In genomic region chr14:87169151-87169550, GRCm38 (mm10) we compare ENCODE assay signal across 12 mouse cellular contexts.
"Had no signal": no experiment of that assay in that cellular context is flagged by ENCODE, and none has a peak within 500 bp of the region (broad histone marks: within the 10 kb centered on the region; RNA-seq: fewer than 3 reads in every experiment).

No protein-coding gene starts in this region.

- DNase-seq: gastrocnemius, adult 2 months; gastrocnemius, postnatal 10 days; gastrocnemius, postnatal 25 days; heart, adult 18-20 months; heart, postnatal 10 days; heart, postnatal 4 days; kidney, adult 18-20 months; kidney, adult 8-10 months; kidney, postnatal 10 days; kidney, postnatal 25 days; layer of hippocampus, adult 9-11 months; layer of hippocampus, postnatal 36 days had no signal
